Mouse (Mus musculus) limb, embryonic 11.5 days (tissue): ENCODE data around the gene Sgsm2. TPM values are rescaled to one million over a fixed set of nuclear protein-coding genes. Genes with fewer than 3 reads are reported as not detected.

Experiments
- ATAC-seq: fragments of 200-750 bp; cut with Nextera tagmentation; 2 replicates; pipeline ENCODE4 v1.8.0; 2017; ENCODE audit warnings: low read depth; ENCODE audit not compliant: insufficient number of reproducible peaks, low FRiP score, low TSS enrichment
- DNase-seq: peaks from one replicate; pipeline ENCODE4 v3.0.0-alpha.2; 2015; ENCODE audit warnings: low spot score
- H3K27ac ChIP-seq: fragments of 300-500 bp; sonication (generic); replicated peaks from 2 replicates; pipeline ENCODE4 v1.5.1; 2014; ENCODE audit warnings: low read depth, mild to moderate bottlenecking, low read length
- H3K27me3 ChIP-seq: fragments of 300-500 bp; sonication (generic); 2 replicates; pipeline ENCODE4 v1.6.1; 2014; ENCODE audit warnings: mild to moderate bottlenecking, low read length, mixed read lengths; ENCODE audit not compliant: control insufficient read depth, insufficient read depth
- H3K36me3 ChIP-seq: fragments of 300-500 bp; sonication (generic); 2 replicates; pipeline ENCODE4 v1.6.1; 2014; ENCODE audit warnings: mild to moderate bottlenecking, low read length, moderate library complexity, mixed read lengths; ENCODE audit not compliant: control insufficient read depth, insufficient read depth
- H3K4me1 ChIP-seq: fragments of 300-500 bp; sonication (generic); 2 replicates; pipeline ENCODE4 v1.6.1; 2014; ENCODE audit warnings: low read length, mixed read lengths; ENCODE audit not compliant: control insufficient read depth, insufficient read depth
- H3K4me2 ChIP-seq: fragments of 300-500 bp; sonication (generic); 2 replicates; pipeline ENCODE4 v1.6.1; 2014; ENCODE audit warnings: low read depth, mild to moderate bottlenecking, moderate library complexity; ENCODE audit not compliant: severe bottlenecking
- H3K4me3 ChIP-seq: fragments of 300-500 bp; sonication (generic); 2 replicates; pipeline ENCODE4 v1.5.1; 2014; ENCODE audit warnings: low read depth, low read length
- H3K9ac ChIP-seq: fragments of 300-500 bp; sonication (generic); 2 replicates; pipeline ENCODE4 v1.6.1; 2014; ENCODE audit warnings: mild to moderate bottlenecking, low read length
- H3K9me3 ChIP-seq: fragments of 300-500 bp; sonication (generic); 2 replicates; pipeline ENCODE4 v1.6.1; 2016; ENCODE audit warnings: low read length; ENCODE audit not compliant: control insufficient read depth
- WGBS: fragments of 180-500 bp; shearing (Covaris S2); extraction: QIAGEN DNeasy Blood & Tissue Kit; methylation state at CpG from one replicate; pipeline ENCODE4 v1.1.7; 2014; 5-methylcytosine and 5-hydroxymethylcytosine counted together
- polyA plus RNA-seq: library from polyadenylated mRNA; unstranded; fragments of >200 nt; fragmentation: Nextera tagmentation; extraction: Ambion mirVana; gene quantifications from 2 replicates; pipeline ENCODE4 v1.2.1, GENCODE M21; 2014

The Sgsm2 gene
- polyA plus RNA-seq, 1 experiment from 2014 or later, result 3.0 TPM

GRCm38 (mm10) chr11:74831606-74832451, 65.0 kb downstream of the Sgsm2 start:
- Histone ChIP-seq H3K9me3 (no peaks in the 10 kb centered on the region), H3K4me1 (peaks cover 24% of the 10 kb centered on the region), H3K9ac (peak overlapping the region; percentile 84), H3K27ac (peak overlapping the region; percentile 76), H3K36me3 (no peaks in the 10 kb centered on the region), H3K4me3 (peak overlapping the region; percentile 91), H3K27me3 (no peaks in the 10 kb centered on the region), H3K4me2 (peak overlapping the region; percentile 90)
- DNase-seq (peak; percentile 100), ATAC-seq (peak; percentile 85)
- under 1% methylated on average over 61 of the region's 61 CpGs for WGBS

- no peak for ATAC-seq
- Histone ChIP-seq H3K9ac (peak overlapping the region; percentile 84), H3K4me3 (peak overlapping the region; percentile 91), H3K4me1 (peaks cover 24% of the 10 kb centered on the region), H3K4me2 (peak overlapping the region; percentile 90), H3K36me3 (no peaks in the 10 kb centered on the region), H3K27ac (peak overlapping the region; percentile 76), H3K27me3 (no peaks in the 10 kb centered on the region), H3K9me3 (no peaks in the 10 kb centered on the region)
- peak; percentile 71 for DNase-seq
- under 1% methylated on average over 35 of the region's 35 CpGs for WGBS
These were observed 65.7 kb downstream of the Sgsm2 start for GRCm38 (mm10) chr11:74831191-74831605.

GRCm38 (mm10) chr11:74830256-74831161, 66.4 kb downstream of the Sgsm2 start, which contains the start of gene Mnt:
TSS of gene Mnt (plus strand) at chr11:74830920.
- no peaks in the 10 kb centered on the region for H3K9me3 ChIP-seq
- H3K36me3 ChIP-seq, result no peaks in the 10 kb centered on the region
- WGBS, result under 1% methylated on average over 70 of the region's 70 CpGs
- DNase-seq (peak; percentile 96), ATAC-seq (peak; percentile 85)
- peak within 1 kb of the TSS; percentile 76 for H3K27ac ChIP-seq
- peak within 1 kb of the TSS; percentile 84 for H3K9ac ChIP-seq
- H3K27me3 ChIP-seq, result no peaks in the 10 kb centered on the region
- H3K4me1 ChIP-seq, result peaks cover 24% of the 10 kb centered on the region
- H3K4me2 ChIP-seq, result peak within 1 kb of the TSS; percentile 90
- H3K4me3 ChIP-seq, result peak within 1 kb of the TSS; percentile 91

- H3K9me3 ChIP-seq, result no peaks in the 10 kb centered on the region
- no peaks in the 10 kb centered on the region for H3K27me3 ChIP-seq
- peak overlapping the region; percentile 53 for H3K27ac ChIP-seq
- peak overlapping the region; percentile 1; the same call in 1 of the 2 replicates for H3K9ac ChIP-seq
- DNase-seq, result peak; percentile 84
- peak; percentile 31 for ATAC-seq
- WGBS, result under 1% methylated on average over 20 of the region's 20 CpGs
- peak overlapping the region; percentile 90 for H3K4me2 ChIP-seq
- peak overlapping the region; percentile 91 for H3K4me3 ChIP-seq
- no peaks in the 10 kb centered on the region for H3K36me3 ChIP-seq
- peaks cover 22% of the 10 kb centered on the region for H3K4me1 ChIP-seq
These were observed 67.0 kb downstream of the Sgsm2 start for GRCm38 (mm10) chr11:74829812-74830211.

GRCm38 (mm10) chr11:74828965-74829550, 67.8 kb downstream of the Sgsm2 start:
- no peaks in the 10 kb centered on the region for H3K9me3 ChIP-seq
- H3K4me3 ChIP-seq, result peak overlapping the region; percentile 91
- H3K27me3 ChIP-seq, result no peaks in the 10 kb centered on the region
- WGBS, result 14% methylated on average over 11 of the region's 11 CpGs
- no peaks in the 10 kb centered on the region for H3K36me3 ChIP-seq
- H3K9ac ChIP-seq, result no peak overlapping the region
- H3K4me1 ChIP-seq, result peaks cover 16% of the 10 kb centered on the region
- DNase-seq, result no peak
- H3K27ac ChIP-seq, result no peak overlapping the region
- ATAC-seq, result no peak
- H3K4me2 ChIP-seq, result peak overlapping the region; percentile 90

GRCm38 (mm10) chr11:74828404-74828931, 68.4 kb downstream of the Sgsm2 start:
- WGBS, result 24% methylated on average over 2 of the region's 2 CpGs
- DNase-seq (no peak), ATAC-seq (no peak)
- H3K9me3 ChIP-seq, result no peaks in the 10 kb centered on the region
- no peak overlapping the region for H3K4me3 ChIP-seq
- H3K36me3 ChIP-seq, result no peaks in the 10 kb centered on the region
- H3K27ac ChIP-seq, result no peak overlapping the region
- H3K4me1 ChIP-seq, result peaks cover 14% of the 10 kb centered on the region
- no peak overlapping the region for H3K9ac ChIP-seq
- H3K27me3 ChIP-seq, result no peaks in the 10 kb centered on the region
- no peak overlapping the region for H3K4me2 ChIP-seq

- no peak for ATAC-seq
- no peak overlapping the region for H3K9ac ChIP-seq
- no peaks in the 10 kb centered on the region for H3K9me3 ChIP-seq
These were observed 69.0 kb downstream of the Sgsm2 start for GRCm38 (mm10) chr11:74827791-74828403.

More at GRCm38 (mm10) chr11:74827791-74828403, 69.0 kb downstream of the Sgsm2 start:
- DNase-seq, result no peak
- Histone ChIP-seq H3K4me1 (peaks cover 8% of the 10 kb centered on the region; the same call in 1 of the 2 replicates), H3K36me3 (no peaks in the 10 kb centered on the region), H3K4me2 (no peak overlapping the region), H3K27me3 (no peaks in the 10 kb centered on the region), H3K27ac (no peak overlapping the region), H3K4me3 (no peak overlapping the region)
- 81% methylated on average over 7 of the region's 7 CpGs for WGBS
